8 mouse cellular contexts compared by ENCODE assay signal in the genomic region with DNA sequence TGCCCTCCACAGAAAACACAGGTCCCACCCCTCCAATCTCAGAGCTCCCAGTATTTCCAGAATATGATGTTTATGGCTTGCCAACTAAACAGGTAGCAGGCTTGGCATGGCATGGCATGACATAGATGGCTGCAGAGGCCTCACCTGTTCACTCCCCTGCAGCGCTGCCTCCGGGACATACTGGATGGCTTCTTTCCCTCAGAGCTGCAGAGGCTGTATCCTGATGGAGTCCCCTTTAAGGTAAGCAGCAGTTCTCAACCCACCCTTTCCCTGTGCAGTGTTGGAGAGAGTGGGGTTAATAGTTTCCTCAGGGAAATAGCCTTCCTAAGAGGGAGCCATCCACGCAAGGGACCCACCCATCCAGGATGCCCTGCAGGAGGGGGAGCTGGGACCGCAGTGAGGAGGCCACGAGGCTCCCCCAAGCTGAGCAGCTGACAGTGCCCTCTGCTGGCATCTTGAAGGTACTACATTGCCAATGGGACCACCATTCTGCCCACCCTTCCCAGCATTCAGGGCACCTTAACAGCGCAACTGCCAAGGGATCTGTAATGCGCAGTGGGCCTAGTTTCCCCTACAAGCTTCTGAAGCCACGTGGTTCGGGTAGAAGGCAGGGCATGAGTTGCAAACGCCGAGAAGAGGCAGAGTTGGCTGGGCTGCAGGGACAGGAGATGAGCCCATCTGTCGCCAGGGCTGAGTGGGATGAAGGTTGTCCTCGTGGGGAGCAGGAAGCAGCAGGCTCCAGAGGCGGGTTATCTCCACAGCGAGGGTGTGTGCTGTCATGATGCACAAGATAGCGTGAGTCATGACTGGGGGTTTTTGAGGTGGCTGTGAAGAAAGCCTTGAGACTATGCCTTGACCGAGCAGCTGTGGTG. TPM values are rescaled to one million over a fixed set of nuclear protein-coding genes. Genes with fewer than 3 reads are reported as not detected.
DNase-seq lines count a peak whose midpoint lies in the region; ATAC-seq lines count a peak whose summit lies in the region.

No protein-coding gene starts in this region.

- intact Hi-C loops in heart, postnatal 36 days (cut with DNase I): loop anchor here (2.0 kb wide), 1 partner anchor 87 kb away; no protein-coding TSS in a partner anchor
- intact Hi-C loops in left cerebral cortex, postnatal 14 days (cut with DNase I): loop anchor here (1.0 kb wide), 1 partner anchor 88 kb away; no protein-coding TSS in a partner anchor

- H3K27me3 ChIP-seq in heart, embryonic 10.5 days (ENCODE audit: insufficient read depth, poor library complexity, severe bottlenecking): no peaks in the 10 kb centered on the region
- H3K27me3 ChIP-seq in midbrain, embryonic 16.5 days (ENCODE audit: control insufficient read depth, insufficient read depth, low read depth, low read length): no peaks in the 10 kb centered on the region

- peak overlapping the region; percentile 22; the same call in 1 of the 2 replicates for H3K4me2 ChIP-seq in midbrain, embryonic 16.5 days (ENCODE audit: low read length)

- no peaks in the 10 kb centered on the region for H3K9me3 ChIP-seq in heart, embryonic 10.5 days
- no peaks in the 10 kb centered on the region for H3K9me3 ChIP-seq in midbrain, embryonic 16.5 days (replicated peaks; ENCODE audit: control insufficient read depth, low read length, poor library complexity, severe bottlenecking)

- H3K27ac ChIP-seq in heart, embryonic 10.5 days: no peak overlapping the region
- no peak overlapping the region for H3K27ac ChIP-seq in midbrain, embryonic 16.5 days (ENCODE audit: low read length)

- no peak overlapping the region for H3K9ac ChIP-seq in midbrain, embryonic 16.5 days (ENCODE audit: low read depth, low read length)

- no peak for ATAC-seq in midbrain, embryonic 16.5 days

- 21% methylated on average over 17 of the region's 17 CpGs for WGBS in heart, embryonic 10.5 days
- WGBS in midbrain, embryonic 16.5 days: 28% methylated on average over 17 of the region's 17 CpGs

- no peak overlapping the region for H3K4me3 ChIP-seq in heart, embryonic 10.5 days
- no peak overlapping the region for H3K4me3 ChIP-seq in midbrain, embryonic 16.5 days (ENCODE audit: low read depth, low read length)

- peak; percentile 95 for DNase-seq in heart, adult 11 months
- no peak for DNase-seq in heart, embryonic 10.5 days (ENCODE audit: low spot score)
- peak; percentile 76 for DNase-seq in R1 (ENCODE audit: low read depth, low spot score)
- DNase-seq in embryo, embryonic 11 days: peak; percentile 76
- peak; percentile 50 to 51 for DNase-seq in heart, postnatal 36 days
- peak; percentile 74 to 89 for DNase-seq in left cerebral cortex, postnatal 14 days (ENCODE audit: low spot score in 2 of 2)
- peak; percentile 51 for DNase-seq in testis, postnatal 10 days (ENCODE audit: low spot score)

- peaks cover 11% of the 10 kb centered on the region; the same call in 1 of the 2 replicates for H3K36me3 ChIP-seq in heart, embryonic 10.5 days
- H3K36me3 ChIP-seq in midbrain, embryonic 16.5 days (ENCODE audit: control insufficient read depth, insufficient read depth, low read length): no peaks in the 10 kb centered on the region

- peaks cover 49% of the 10 kb centered on the region for H3K4me1 ChIP-seq in heart, embryonic 10.5 days
- peaks cover 15% of the 10 kb centered on the region for H3K4me1 ChIP-seq in midbrain, embryonic 16.5 days (ENCODE audit: control insufficient read depth, insufficient read depth, low read length)

RNA-seq across cellular contexts. Expression of a gene that starts 4.7 kb away (rescaled TPM):
- polyA plus RNA-seq in heart, embryonic 10.5 days (2016; fragmentation: Nextera tagmentation; extraction: Ambion mirVana): 188 and 243 TPM in 2 replicates
- 10 to 100 TPM; 36.4 to 39.9 TPM for total RNA-seq in heart, postnatal 36 days (2021)
- total RNA-seq in left cerebral cortex, postnatal 14 days (2021): 100 to 1,000 TPM; 204 to 214 TPM
- 421 and 430 TPM in 2 replicates for polyA plus RNA-seq in midbrain, embryonic 16.5 days (2015; fragmentation: Nextera tagmentation; extraction: Ambion mirVana)

RNA-seq across cellular contexts. Expression of a gene that starts 21.5 kb away (rescaled TPM):
- 2.6 and 2.9 TPM in 2 replicates for polyA plus RNA-seq in heart, embryonic 10.5 days (2016; fragmentation: Nextera tagmentation; extraction: Ambion mirVana)
- total RNA-seq in heart, postnatal 36 days (2021): 1 to 10 TPM; 1.6 to 1.9 TPM
- 10 to 100 TPM; 22.6 to 25.0 TPM for total RNA-seq in left cerebral cortex, postnatal 14 days (2021)
- polyA plus RNA-seq in midbrain, embryonic 16.5 days (2015; fragmentation: Nextera tagmentation; extraction: Ambion mirVana): 18.4 and 19.0 TPM in 2 replicates

RNA-seq across cellular contexts. Expression of a gene that starts 29.0 kb away (rescaled TPM):
- polyA plus RNA-seq in heart, embryonic 10.5 days (2016; fragmentation: Nextera tagmentation; extraction: Ambion mirVana): 1.7 and 4.2 TPM in 2 replicates
- total RNA-seq in heart, postnatal 36 days (2021): 1 to 10 TPM; 3.1 to 4.6 TPM
- 1 to 10 TPM in 1 of 2 experiments, under 1 TPM in 1; 0.99 to 2.4 TPM for total RNA-seq in left cerebral cortex, postnatal 14 days (2021)
- 0.92 and 2.1 TPM in 2 replicates for polyA plus RNA-seq in midbrain, embryonic 16.5 days (2015; fragmentation: Nextera tagmentation; extraction: Ambion mirVana)

Comparison
In these comparisons a context has a peak if more than half of its experiments do, and no peak if none do; other contexts are left out.
1. RNA of a gene that starts 4.7 kb away (total RNA-seq): 204 to 214 TPM in left cerebral cortex, postnatal 14 days; 36.4 to 39.9 TPM in heart, postnatal 36 days; every median in the first group is over 4 times any median in the second.
2. RNA of a gene that starts 21.5 kb away (total RNA-seq): 22.6 to 25.0 TPM in left cerebral cortex, postnatal 14 days; 1.6 to 1.9 TPM in heart, postnatal 36 days; every median in the first group is over 4 times any median in the second.